Mouse (Mus musculus) erythroblast, embryonic 14.5 days (primary cell): ENCODE data around the gene Prmt1.

Experiments
- GATA1 ChIP-seq: IDR thresholded peaks from 2 replicates; pipeline ENCODE4 v1.6.1; 2012; ENCODE audit warnings: low read length, inconsistent platforms, mixed read lengths
- TAL1 ChIP-seq: IDR thresholded peaks from 3 replicates; pipeline ENCODE4 v1.6.1; 2012; ENCODE audit warnings: low read length, inconsistent platforms, mixed read lengths

GRCm38 (mm10) chr7:44960512-44960910, 25.9 kb downstream of the Prmt1 start:
- no peak for TF ChIP-seq GATA1
- no peak for TF ChIP-seq TAL1
